22 mouse cellular contexts compared by ENCODE assay signal in the genomic region with DNA sequence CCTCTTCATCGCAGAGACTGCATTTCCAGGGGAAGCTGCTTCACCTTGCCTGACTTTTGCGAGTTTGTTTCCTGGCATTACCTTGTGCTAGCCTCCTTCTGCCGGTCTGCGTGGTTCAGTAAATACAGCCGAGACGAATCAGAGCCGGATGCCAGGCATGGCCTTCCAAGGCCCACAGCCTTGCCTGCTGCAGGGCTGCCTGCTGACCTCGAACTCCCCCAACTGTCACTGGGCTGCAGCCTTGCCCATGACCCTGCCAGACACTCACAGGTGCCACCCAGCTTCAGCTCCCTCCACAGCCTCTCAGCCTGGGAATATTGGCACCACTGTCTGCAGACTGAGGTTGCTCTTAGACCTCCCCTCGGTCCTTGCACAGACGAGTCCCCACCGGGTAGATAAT. TPM values are rescaled to one million over a fixed set of nuclear protein-coding genes. Genes with fewer than 3 reads are reported as not detected.
"Had no signal": no experiment of that assay in that cellular context is flagged by ENCODE, and none has a peak within 500 bp of the region (broad histone marks: within the 10 kb centered on the region; RNA-seq: fewer than 3 reads in every experiment).

No protein-coding gene starts in this region.

- H3K4me3 ChIP-seq: limb, embryonic 10.5 days; liver, embryonic 15.5 days; neural tube, embryonic 12.5 days; stomach, embryonic 15.5 days had no signal

- H3K27me3 ChIP-seq: liver, embryonic 15.5 days; neural tube, embryonic 12.5 days; stomach, embryonic 15.5 days had no signal

- H3K4me2 ChIP-seq: liver, embryonic 11.5 days; liver, embryonic 15.5 days; neural tube, embryonic 12.5 days; stomach, embryonic 15.5 days had no signal

- H3K27ac ChIP-seq: limb, embryonic 10.5 days; liver, embryonic 15.5 days; neural tube, embryonic 12.5 days; stomach, embryonic 15.5 days had no signal

- H3K9ac ChIP-seq: liver, embryonic 15.5 days; neural tube, embryonic 12.5 days; stomach, embryonic 15.5 days had no signal

- H3K4me1 ChIP-seq: liver, embryonic 15.5 days; neural tube, embryonic 12.5 days had no signal

- H3K9me3 ChIP-seq: limb, embryonic 10.5 days; liver, embryonic 15.5 days; neural tube, embryonic 12.5 days; stomach, embryonic 15.5 days had no signal

- DNase-seq: kidney, adult 9 months; kidney, postnatal 14 days; lung, adult 2 months; lung, postnatal 36 days; midbrain, embryonic 14.5 days; right cerebral cortex, postnatal 14 days; thymus, adult 2 months; thymus, postnatal 25 days had no signal

- ATAC-seq: lung, postnatal 0 days had no signal

- H3K36me3 ChIP-seq: limb, embryonic 10.5 days; liver, embryonic 15.5 days; neural tube, embryonic 12.5 days; stomach, embryonic 15.5 days had no signal

RNA-seq across cellular contexts. Expression of gene 1700016C15Rik, which starts 37.1 kb away (rescaled TPM):
- total RNA-seq: layer of hippocampus, adult 18-20 months; layer of hippocampus, postnatal 10 days; left cerebral cortex, postnatal 10 days; megakaryocyte progenitor cell, adult 5-6 weeks; monocyte, adult 5-6 weeks; neutrophil, adult 5-6 weeks had no signal
- polyA plus RNA-seq: limb, embryonic 10.5 days; limb, embryonic 14.5 days; liver, embryonic 11.5 days; liver, embryonic 15.5 days; lung, adult 2 months; spleen, adult 2 months; stomach, embryonic 15.5 days; thymus, adult 2 months had no signal
